Mouse (Mus musculus): Measurements from ENCODE around the gene Tfap4.
"Not testable (repeated sequence)": the region's sequence is repeated elsewhere in the genome, so short reads cannot be mapped to it uniquely, and the experiment has no call there.

Tfap4 gene

DNA sequence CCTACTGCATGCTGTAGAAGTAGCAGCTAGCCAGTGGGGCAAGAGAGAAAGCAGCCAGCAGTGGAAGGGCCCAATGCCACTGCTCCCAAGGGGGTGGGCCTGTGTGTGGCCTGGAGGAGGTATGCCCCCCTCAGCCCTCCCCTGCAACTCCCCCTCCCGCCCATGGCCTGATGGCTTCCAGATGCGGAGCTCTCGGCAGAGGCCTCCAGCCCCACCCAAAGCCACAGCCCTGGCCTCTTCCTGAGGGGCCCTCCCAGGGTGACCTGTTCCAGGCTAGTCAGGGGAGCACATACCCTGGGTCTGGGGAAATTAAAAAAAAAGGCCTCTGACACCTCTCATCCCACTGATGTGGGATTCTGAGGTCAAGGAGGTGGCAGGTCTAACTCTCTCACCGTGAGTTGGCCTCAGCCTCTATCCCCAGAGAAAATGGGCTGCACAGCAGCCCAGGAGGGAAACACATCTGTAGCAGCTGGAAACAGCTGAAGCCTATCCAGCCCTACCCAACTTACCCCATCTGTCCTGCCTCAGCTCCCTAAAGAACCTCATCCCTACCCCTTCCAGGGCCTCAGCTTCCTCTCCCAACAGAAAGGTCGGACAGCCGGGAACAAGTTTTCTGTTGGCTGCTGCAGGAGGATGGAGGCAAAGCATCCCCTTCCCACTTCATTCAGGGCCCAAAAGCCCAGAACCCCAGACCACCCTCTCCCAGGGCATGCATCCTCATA lies 6.7 kb downstream of the Tfap4 start:
- DNase-seq (ENCODE audit: low spot score in 2 of 2) = no peak

DNA sequence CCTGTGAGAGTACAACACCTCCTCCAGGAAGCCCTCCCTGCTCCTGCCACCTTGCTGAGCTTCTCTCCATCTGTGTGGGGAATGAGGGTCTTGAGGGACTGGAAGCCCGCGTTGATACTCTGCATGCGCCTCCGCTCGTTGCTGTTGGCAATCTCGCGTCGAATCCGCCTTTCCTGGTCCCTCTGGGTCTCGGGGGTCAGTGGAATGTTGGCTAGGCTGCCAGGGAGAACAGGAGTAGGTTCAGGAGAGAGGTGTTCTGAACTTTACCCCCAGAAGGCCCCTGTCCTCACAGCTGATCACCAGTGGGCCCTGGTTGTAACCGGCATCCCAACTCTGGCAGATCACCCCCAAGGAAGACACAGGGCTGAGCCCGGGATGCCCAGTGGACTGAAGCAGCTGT lies 7.8 kb downstream of the Tfap4 start:
- DNase-seq (ENCODE audit: low spot score in 2 of 2) = no peak

DNA sequence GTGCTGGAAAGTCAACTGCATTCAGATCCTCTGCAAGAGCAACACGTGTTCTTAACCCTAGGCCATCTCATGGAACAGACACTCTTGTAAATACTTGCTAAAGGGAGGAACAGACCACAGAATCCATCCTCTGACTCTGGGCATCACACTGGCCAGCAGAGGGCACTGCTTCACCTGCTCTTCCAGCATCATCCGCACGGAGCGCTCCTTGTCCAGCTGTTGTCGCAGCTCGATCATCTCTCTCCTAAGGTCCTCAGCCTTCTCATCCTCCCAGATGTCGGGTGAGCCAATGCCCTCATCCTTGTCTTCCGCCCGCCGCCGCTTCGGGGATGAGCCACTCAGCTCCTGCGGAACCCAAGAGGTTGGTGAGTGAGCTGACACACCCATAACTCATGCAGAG lies 8.6 kb downstream of the Tfap4 start:
- peak in 1 of 2 experiments; percentile 48 for DNase-seq (ENCODE audit: low spot score in 2 of 2)

DNA sequence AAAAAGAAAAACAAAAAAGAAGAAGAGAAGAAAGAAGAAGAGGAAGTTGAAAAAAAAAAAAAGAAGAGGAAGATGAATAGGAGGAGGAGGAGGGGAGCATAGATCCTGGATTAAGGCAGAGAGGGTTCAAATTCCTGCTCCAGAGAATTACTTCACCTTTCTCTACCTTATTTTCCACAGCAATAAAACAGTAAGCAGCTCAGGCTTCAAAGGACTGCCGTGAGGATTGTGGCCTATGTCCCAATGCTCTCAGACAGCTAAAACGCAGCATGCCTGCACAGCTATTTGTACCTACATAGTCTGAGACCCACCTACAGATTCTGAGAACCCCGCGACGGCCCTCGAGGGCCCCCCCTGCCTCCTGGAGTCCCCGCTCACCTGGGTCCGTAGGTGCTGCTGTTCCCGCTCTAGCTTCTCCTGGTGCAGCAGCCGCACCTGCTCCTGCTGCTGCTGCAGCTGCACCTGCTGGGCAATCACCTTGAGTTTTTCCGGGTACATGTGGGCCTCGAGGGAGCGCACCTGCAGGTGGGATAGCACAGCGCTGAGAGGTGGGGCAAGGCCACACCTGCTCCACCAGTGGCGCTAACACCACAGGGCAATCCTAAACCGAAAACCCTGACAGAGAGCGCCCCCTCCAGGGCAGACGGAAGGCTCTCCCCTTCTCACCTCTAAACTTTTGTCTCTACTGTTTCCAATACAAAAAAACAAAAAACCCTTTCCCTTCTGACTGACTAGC lies 10.5 kb downstream of the Tfap4 start:
- no peak for DNase-seq (ENCODE audit: low spot score in 2 of 2)

DNA sequence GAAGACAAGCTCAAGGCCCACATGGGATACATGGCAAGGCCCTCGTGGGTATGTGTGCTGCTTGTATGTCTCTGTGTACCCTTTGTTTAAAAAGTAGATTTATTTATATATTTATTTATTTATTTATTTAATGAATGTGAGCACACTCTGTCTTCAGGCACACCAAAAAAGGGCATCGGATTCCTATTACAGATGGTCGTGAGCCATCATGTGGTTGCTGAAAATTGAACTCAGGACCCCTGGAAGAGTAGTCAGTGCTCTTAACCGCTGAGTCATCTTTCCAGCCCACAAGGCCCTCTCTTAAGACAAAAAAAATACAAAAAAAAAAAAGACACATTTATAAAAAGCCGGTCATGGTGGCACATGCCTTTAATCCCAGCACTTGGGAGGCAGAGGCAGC lies 12.0 kb downstream of the Tfap4 start:
- DNase-seq (ENCODE audit: low spot score in 2 of 2) = no peak

DNA sequence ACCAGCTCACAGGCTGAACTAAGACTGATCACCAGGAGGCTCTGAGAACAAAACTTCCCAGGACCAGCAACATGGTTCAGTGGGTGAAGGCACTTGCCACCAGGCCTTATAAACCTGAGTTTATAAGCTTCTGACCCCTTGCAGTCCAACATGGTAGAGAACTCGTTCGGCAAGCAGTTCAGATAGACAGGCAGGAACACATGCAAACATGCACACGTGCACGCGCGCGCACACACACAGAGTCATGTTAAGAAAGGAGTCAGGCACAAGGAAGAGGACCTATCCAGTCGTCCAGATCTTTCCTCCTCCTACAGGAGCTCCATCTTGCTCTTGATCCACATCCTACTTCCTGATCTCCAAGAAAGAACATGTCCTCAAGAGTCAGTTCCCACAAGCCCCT lies 12.8 kb downstream of the Tfap4 start:
- DNase-seq (ENCODE audit: low spot score in 2 of 2) = no peak

DNA sequence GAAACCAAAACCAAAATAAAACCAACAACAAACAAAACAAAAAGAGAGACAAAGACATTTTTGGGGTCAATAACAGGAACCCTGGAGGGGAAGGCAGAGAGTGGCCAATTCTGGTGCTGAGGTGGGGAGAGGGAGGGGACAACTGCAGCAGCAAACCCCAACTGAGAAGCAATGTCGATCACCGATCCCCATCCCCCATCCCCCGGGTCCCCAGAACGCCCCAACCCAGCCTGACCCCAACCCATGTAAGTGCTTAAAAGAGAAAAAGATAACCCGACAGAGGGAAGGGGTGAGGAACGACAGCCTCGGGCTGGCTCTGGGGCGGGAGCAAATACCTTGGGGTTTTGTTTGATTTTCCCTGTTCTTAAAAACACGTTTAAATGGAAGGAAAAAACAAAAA lies 14.8 kb downstream of the Tfap4 start:
- no peak for DNase-seq (ENCODE audit: low spot score in 2 of 2)

DNA sequence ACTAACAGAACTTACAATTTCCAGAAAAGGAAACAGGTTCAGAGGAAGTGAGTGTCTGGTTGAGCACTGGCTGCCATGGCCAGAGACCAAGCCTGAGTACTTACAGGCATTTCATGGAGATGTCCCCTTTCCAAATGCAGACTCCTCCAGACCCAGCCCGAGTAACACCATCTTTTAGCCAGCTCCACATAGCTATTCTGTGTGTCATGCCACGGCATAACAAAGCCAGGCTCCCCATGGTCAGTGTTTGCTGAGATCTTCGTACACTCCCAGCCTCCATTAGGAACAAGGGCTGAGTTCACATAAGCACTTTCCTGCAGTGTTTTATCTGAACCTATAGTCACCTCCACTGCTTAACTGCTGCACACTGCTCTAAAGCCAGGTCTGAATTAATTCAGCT lies 16.4 kb downstream of the Tfap4 start:
- no peak for DNase-seq (ENCODE audit: low spot score in 2 of 2)

DNA sequence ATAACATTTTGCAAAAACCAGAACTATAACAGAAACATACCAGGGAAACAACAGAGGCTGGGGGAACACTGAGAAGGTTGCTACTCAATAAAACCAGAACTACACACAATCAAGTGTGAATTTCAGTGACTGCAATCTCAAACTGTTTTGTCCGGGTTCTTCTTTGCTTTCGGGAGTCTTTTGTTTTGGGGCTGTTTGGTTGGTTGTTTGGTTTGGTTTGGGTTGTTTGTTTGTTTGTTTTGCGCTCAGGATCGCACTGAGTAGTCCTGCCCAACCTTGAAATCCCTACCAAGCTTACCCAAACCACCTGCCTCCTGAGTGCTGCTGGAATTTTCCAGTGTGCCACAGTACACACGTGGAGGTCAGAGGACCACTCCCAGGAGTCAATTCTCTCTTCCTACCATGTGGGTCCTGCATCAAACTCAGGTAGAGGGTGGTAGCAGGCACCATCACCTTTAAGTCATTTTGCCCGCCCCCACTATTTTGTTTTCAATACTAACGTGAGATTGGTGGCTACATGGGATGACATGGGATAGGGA lies 17.3 kb downstream of the Tfap4 start:
- no peak for DNase-seq (ENCODE audit: low spot score in 2 of 2)

DNA sequence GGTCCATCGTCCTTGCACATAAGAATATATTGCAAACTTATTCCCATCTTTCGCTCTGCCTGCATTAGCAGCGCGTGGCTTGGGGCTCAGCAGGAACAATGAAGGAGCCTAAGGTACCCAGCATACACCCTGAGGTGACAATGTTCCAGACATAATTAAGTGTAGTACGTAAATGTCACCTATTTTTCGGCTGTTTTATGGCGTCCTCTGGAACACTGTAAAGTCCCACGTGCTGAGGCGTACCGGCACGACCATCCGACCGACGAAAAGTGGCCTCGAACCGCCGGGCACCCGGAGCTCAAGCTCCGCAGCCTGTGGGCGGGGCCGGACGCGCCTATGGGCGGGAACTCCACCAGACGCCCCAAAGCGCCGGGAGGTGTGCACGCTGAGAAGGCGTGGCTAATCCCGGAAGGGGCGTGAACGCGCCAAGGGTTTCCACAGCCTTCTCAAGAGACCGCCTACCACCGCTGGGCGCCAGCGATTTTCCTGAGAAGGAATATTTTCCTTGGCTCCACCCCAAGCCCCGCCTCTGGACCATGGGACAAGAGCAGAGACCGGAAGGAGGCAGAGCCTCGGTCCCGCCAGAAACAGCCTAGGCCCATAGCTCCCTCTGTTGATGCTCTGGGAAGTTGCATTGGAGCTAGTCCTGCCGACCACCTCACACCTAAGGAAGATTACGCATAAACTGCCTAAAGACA lies 18.0 kb downstream of the Tfap4 start, which contains the start of gene Srl:
Srl (minus strand) TSS at position 316 of the 698 bp plus-strand sequence.
- peak; percentile 100 for DNase-seq (ENCODE audit: low spot score in 2 of 2)

DNA sequence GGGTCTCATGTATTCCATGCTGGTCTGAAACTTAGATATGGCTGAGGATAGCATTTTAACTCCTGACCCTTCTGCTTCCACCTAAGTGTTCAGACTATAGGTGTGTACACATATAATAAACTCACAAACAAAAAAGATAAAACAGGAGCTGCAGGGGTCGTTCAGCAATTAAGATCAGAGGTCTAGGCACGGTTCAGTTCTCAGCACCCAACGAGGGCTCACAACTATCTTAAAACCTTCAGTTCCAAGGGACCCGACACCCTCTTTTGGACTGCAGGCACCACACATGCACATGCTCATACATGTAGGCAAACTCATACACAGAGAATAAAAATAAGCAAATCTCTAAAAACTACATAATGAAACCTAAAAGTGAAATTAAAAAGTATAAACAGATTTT lies 18.6 kb downstream of the Tfap4 start:
- no peak for DNase-seq (ENCODE audit: low spot score in 2 of 2)

DNA sequence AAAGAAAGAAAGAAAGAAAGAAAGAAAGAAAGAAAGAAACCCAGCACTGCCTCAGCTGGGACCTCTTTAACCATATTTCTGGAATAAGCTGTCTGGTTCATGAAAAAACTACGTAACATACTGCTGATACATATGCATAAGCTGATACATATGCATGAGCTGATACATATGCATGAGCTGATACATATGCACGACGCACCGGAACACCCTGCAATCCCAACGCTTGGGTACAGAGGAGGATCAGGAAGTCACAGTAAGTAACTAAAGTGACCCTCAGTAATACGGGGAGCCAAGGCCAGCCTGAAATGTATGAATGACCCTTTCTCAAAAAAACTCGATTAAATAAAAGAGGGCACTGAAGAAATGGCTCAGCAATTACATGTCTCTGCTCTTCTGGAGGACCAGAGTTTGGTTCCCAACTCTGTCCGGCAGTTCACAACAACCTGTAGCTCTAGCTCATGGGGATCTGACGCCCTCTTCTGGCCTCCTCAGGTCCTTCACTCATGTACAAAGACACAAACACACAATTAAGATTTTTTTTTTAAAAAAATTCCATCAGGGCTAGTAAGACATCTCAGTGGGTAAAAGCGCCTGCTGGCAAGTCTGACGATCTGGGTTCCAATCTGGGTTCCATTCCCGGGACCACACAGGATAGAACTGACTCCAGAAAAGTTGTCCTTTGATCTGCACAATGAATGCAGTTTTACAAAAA lies 19.4 kb downstream of the Tfap4 start:
- no peak for DNase-seq (ENCODE audit: low spot score in 2 of 2)

DNA sequence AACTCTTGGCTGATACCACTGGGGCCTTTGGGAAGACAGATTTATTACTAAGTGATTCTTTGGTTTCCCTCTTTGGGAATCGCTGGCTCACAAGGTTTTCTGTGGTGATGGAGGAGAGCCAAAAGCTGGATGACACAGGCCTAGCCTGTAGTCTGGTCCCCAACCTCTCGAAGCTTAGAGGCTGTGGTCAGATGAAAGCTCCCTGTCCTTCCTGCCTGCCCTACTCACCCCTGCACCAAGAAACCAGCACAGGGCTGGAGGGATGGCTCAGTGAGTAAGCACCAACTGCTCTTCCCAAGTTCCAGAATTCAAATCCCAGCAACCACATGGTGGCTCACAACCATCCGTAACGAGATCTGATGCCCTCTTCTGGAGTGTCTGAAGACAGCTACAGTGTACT lies 20.1 kb downstream of the Tfap4 start:
- DNase-seq (ENCODE audit: low spot score in 2 of 2) = no peak

DNA sequence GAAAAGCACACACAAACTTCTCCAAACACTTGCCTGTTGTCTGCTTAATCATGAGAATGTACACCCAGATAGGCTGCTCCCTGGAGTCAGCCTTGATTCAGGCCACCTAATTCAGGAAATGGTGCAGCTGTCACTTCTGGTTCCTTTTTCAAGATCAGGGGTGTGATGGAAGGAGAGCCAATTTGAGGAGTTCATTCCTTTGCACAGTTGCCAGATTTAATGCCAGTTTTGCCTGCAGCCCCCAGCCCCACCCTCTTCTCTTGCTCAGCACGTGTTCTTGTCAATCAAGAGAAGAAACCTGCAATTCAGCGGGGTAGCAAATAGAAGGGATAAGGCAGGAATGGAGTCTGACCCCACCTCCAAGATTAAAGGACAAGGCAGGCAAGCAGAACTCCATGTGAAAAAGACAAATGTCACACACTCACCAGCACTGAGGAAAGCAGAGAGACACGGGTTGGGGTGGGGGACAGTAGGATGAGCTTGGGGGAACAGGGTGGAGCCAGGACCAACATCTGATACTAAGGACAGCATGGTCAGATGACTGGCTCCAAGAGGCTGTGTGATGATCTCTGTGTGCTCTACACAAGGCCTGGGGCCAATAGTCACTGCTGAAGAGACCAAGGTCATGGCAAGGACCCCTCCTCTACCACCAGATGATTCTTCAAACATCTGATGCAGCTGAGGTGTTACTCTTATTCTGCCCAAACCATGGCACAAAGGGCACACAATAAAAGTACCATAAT lies 21.9 kb downstream of the Tfap4 start:
- no peak for DNase-seq (ENCODE audit: low spot score in 2 of 2)

DNA sequence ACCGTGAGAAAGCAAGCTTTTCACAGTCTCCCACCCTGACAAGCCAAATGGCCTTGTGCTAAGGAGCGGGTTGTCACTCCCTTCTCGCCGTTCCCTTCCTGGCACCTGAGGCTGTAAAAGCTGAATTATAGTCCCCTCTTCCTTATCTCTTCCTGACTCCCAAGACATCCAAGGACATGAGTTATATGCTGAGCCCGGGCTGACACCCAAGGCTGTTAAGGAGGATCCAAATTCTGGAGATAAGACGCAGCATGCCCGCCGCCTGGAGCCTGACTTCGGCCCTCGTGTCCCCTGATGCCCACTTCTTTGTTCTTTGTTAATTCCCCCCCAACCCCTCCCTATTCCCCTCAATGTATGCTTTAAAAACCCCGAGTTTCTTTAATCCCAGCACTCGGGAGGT lies 32.3 kb downstream of the Tfap4 start:
- not testable (repeated sequence) for DNase-seq (ENCODE audit: low spot score in 2 of 2)

DNA sequence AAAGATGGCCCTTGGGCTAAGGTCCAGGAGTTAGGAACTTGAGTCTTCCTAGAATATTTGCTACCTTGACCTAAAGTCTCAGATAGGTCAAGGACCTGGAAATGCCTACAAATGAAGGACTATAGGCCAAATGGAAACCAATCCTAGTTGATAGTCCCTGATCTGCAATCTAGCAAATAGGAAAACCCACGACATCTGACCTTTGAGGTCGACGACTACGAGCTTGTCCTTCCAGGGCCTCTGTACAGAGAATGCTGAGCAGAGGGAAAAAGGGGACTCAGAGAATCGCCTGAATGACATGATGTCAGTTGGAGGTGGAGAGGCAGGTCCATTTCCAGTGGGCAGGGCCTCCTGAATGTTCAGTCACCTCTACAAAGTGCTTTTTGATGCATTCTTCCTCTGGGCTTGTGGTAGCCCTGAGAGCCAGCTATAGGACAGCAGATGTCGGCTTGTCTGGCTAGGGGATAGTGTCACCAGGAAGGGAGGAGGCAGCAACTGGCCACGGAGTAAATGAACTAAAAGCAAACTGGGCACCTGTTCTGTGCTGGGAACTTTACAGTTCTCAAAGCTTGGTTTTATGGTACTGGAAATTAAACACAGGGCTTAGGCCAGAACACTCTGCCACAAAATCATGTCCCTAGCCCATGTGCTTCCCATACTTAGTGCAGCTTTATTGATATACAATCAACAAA lies 36.2 kb downstream of the Tfap4 start:
- DNase-seq (ENCODE audit: low spot score in 2 of 2) = no peak

DNA sequence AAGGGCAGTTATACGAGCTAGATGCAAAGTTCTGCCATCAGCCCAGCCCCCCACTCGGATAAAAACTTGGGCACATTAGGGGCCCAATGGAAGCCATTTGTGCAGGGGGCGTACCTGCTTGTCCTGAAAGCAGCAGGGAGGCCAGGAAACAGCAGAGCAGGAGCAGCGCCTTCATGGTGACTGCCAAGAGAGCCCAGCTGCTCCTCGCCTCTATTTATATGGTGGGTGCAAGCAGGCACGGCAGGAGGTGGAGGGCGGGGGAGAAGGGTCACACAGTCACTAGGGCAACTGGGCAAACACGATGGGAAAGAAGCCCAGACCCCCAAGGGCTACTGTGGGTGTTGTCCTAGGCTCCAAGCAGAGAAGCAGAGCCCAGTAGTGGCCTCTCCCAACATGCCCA lies 36.8 kb downstream of the Tfap4 start:
- DNase-seq (ENCODE audit: low spot score in 2 of 2) = no peak

DNA sequence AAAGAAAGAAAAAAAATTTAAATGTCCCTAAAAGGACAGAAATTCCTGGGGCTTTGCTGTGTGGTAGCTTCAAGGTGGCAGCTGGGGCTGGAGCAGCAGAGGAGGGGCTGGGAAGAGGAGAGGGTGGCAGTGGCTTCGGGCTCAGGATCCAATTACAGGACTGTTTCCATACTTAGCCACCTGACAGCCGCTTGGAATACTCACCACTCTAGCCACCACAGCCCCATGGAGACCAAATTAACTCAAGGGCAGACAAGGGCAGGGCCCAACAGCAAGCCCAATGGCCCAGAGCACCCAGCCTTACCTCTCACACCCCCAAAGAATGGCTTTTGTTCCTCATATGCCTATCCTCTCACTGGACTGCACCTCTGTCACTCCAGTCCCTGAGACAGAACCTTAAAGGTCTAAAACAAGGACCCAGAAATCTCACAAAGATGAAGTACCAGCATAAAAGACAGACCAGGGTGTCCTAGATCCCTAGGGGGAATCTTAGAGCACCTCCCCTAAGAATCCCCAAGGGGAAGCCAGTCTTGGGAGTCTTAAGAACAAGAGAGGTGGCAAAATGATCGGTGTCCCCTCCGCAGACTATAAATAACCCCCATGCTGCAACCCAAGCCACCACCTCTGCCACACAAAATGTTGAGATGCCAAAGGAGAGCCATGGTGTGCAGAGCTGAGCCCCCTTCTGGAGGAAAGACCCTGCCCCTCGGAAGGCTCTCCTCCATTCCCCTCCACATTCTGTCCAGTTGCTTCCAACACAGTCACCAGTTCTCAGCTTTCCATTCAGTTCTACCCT lies 37.7 kb downstream of the Tfap4 start:
- no peak for DNase-seq (ENCODE audit: low spot score in 2 of 2)

DNA sequence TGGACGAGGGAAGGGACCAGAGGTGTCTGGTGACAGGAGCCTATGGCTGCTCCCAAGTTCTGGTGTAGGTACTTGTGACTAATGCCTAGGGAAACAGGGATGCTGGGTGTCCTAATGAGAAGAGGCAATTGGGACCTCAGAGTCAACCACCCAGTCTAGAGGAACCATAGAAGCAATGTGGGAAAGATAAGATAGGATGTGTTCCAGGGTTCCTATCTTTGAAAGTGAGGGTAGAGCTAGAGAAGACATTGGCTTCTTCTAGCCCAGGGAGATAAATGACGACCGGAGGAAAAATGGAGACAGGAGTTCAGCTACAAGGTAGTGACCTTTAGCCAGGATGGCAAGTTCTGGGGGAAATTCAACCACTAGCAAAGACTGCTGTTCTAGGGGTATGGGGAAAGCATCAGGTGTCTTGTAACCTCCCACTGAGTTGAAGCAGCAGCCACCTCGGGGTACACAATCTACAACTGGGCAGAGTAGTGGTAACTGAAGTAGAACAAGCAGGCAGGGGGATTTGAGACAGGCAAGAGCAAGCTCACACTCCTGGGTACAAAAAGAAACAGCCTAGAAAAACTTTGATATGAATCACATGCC lies 38.5 kb downstream of the Tfap4 start:
- DNase-seq (ENCODE audit: low spot score in 2 of 2) = no peak

Measured in frontal cortex, postnatal 10 days (tissue).